Mouse (Mus musculus): Measurements from ENCODE around the gene Pde4dip. TPM values are rescaled to one million over a fixed set of nuclear protein-coding genes. Genes with fewer than 3 reads are reported as not detected.

Pde4dip gene
- polyA plus RNA-seq, 1 experiment from 2014 or later, result 60.3 TPM

DNA sequence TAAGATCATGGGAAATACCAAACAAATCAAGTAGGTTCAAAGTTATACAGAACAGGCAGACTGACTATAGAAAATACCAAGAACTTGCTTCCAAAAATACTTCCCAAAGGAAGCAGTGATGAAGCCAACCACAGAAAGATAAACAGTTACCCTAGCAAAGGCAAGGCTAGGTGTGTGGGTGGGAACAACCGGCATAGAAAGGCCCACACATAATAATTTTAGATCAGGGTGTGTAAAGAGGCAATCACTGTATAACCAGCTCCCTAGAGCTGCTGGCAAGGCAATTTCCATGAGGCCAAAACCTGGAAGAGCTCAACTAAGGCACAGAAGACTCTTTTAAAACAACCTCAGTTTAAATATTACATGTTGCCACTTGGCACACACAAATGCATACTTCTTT is 29.1 kb downstream of the Pde4dip start:
- Histone ChIP-seq H3K4me1 (ENCODE audit: control insufficient read depth, insufficient read depth, low read depth, low read length) (no peaks in the 10 kb centered on the region; the same call in 1 of the 2 replicates), H3K9me3 (ENCODE audit: control insufficient read depth, low read length) (no peaks in the 10 kb centered on the region), H3K36me3 (ENCODE audit: control insufficient read depth, insufficient read depth, low read length) (no peaks in the 10 kb centered on the region), H3K9ac (ENCODE audit: low read depth, low read length) (no peak overlapping the region), H3K4me3 (ENCODE audit: low read length) (no peak overlapping the region), H3K27ac (ENCODE audit: low read depth, low read length) (no peak overlapping the region), H3K27me3 (replicated peaks; ENCODE audit: control insufficient read depth, insufficient read depth, low read length) (no peaks in the 10 kb centered on the region), H3K4me2 (ENCODE audit: low read length) (no peak overlapping the region)
- ATAC-seq, result no peak
- 90% methylated on average over 1 of the region's 1 CpGs for WGBS

DNA sequence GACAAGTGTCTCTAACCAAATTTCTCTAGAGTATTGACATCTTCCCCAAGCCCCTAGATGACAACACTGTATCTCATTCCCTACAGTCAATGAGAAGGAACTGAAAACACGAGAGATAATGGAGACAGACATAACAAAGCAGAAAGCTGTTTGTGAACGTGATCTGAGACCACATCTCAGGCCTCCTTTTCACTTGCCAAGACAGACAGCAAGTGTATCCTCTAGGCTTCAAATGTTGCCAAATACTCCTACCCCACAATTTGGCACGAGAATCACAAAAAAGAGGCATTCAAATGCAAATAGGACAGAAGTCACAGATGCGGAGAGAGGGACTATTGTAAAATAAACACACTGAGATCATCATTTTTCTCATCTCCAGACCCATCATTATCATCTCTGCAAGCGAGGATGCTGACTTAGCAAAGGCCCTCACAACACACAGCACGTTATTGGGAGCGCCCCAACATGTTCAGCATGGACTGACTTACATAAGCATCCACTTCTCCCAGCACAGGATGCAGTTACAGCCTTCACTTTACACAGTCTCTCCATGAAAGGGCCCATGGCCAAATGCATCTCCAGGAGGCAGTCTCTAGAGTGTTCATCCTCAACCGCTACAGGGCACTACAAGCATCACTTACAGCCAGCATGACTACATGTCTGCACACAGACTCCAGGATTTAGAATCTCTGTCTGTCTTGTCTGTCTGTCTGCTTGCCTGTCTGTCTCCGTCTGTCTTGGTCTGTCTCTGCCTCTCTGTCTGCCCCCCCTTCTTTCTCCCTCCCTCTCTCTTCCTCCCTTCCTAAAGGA is 33.7 kb downstream of the Pde4dip start:
- no peaks in the 10 kb centered on the region for H3K27me3 ChIP-seq (replicated peaks; ENCODE audit: control insufficient read depth, insufficient read depth, low read length)
- H3K36me3 ChIP-seq (ENCODE audit: control insufficient read depth, insufficient read depth, low read length), result no peaks in the 10 kb centered on the region
- peak; percentile 58 for ATAC-seq
- peak overlapping the region; percentile 39; the same call in 1 of the 2 replicates for H3K27ac ChIP-seq (ENCODE audit: low read depth, low read length)
- H3K9me3 ChIP-seq (ENCODE audit: control insufficient read depth, low read length), result no peaks in the 10 kb centered on the region
- H3K4me1 ChIP-seq (ENCODE audit: control insufficient read depth, insufficient read depth, low read depth, low read length), result no peaks in the 10 kb centered on the region; the same call in 1 of the 2 replicates
- H3K4me3 ChIP-seq (ENCODE audit: low read length), result no peak overlapping the region
- 40% methylated on average over 9 of the region's 9 CpGs for WGBS
- no peak overlapping the region for H3K4me2 ChIP-seq (ENCODE audit: low read length)
- no peak overlapping the region for H3K9ac ChIP-seq (ENCODE audit: low read depth, low read length)

DNA sequence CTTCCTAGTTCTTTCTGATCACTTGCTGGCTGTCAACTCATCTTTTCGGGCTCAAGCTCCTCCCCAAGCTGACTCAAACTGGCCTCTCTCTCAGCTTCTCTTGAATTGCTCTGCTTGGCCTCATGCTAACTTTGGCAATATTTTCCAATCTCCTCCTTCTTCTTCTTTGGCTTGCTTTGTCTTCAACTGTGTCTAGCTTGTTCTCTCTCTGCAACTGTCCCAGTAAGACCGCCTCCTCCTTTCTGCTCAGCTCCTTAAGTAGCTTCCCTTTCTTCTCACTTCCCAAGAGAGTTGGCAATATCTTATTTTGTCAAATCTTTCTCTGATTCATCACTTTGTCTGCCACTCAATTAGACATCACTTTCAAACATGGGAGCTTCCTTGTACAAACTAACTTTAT is 36.7 kb downstream of the Pde4dip start:
- no peak overlapping the region for H3K27ac ChIP-seq (ENCODE audit: low read depth, low read length)
- no peak overlapping the region for H3K4me3 ChIP-seq (ENCODE audit: low read length)
- H3K27me3 ChIP-seq (replicated peaks; ENCODE audit: control insufficient read depth, insufficient read depth, low read length), result no peaks in the 10 kb centered on the region
- no peak overlapping the region for H3K9ac ChIP-seq (ENCODE audit: low read depth, low read length)
- H3K9me3 ChIP-seq (ENCODE audit: control insufficient read depth, low read length), result no peaks in the 10 kb centered on the region
- H3K4me1 ChIP-seq (ENCODE audit: control insufficient read depth, insufficient read depth, low read depth, low read length), result no peaks in the 10 kb centered on the region; the same call in 1 of the 2 replicates
- no peak for ATAC-seq
- WGBS, result 84% methylated on average over 2 of the region's 2 CpGs
- H3K4me2 ChIP-seq (ENCODE audit: low read length), result no peak overlapping the region
- no peaks in the 10 kb centered on the region for H3K36me3 ChIP-seq (ENCODE audit: control insufficient read depth, insufficient read depth, low read length)

DNA sequence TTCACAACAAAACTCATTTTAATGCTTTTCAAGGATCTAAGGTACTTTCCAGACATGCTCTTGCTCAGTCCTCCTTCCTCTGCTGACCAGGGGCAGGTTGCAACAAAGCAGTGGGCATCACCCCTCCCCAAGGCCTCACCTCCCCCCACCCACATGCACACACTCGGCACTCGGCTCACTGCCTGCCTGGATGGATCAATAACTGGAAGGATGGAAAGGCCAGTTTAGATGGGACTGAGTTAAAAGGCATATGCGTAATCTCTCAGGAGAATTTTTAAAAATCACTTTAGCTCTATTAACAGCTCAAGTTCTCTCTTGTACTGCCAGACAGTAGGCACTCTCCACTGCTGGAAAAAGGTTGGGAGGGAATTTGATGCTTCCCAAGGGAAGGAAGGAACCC is 40.9 kb downstream of the Pde4dip start:
- H3K9ac ChIP-seq (ENCODE audit: low read depth, low read length), result no peak overlapping the region
- no peak for ATAC-seq
- no peak overlapping the region for H3K4me3 ChIP-seq (ENCODE audit: low read length)
- H3K27ac ChIP-seq (ENCODE audit: low read depth, low read length), result no peak overlapping the region
- no peaks in the 10 kb centered on the region for H3K9me3 ChIP-seq (ENCODE audit: control insufficient read depth, low read length)
- no peaks in the 10 kb centered on the region for H3K4me1 ChIP-seq (ENCODE audit: control insufficient read depth, insufficient read depth, low read depth, low read length)
- 0 out of 2 replicates have a peak, but pooled peaks cover 2% of the 10 kb centered on the region for H3K36me3 ChIP-seq (ENCODE audit: control insufficient read depth, insufficient read depth, low read length)
- H3K4me2 ChIP-seq (ENCODE audit: low read length), result no peak overlapping the region
- 70% methylated on average over 3 of the region's 3 CpGs for WGBS
- no peaks in the 10 kb centered on the region for H3K27me3 ChIP-seq (replicated peaks; ENCODE audit: control insufficient read depth, insufficient read depth, low read length)

DNA sequence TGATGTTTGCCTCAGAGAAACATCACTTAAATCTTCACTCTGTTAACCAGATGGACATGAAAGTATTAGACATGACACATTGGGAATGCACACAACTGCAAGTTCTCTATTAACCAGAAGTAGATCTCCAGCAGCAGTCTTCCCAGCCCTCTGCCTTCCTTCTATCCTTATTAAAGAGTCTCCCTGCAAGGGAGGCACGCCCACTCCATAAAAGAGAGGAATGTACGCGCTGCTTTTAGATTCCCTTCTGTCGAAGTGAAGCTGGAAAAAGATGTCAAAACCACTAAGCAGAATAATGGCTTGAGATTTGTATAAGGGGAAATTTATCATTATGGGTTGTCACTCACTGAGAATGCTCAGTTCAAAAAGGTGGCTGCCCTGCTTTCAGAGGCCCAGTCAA is 42.1 kb downstream of the Pde4dip start:
- no peak overlapping the region for H3K9ac ChIP-seq (ENCODE audit: low read depth, low read length)
- no peaks in the 10 kb centered on the region for H3K4me1 ChIP-seq (ENCODE audit: control insufficient read depth, insufficient read depth, low read depth, low read length)
- no peak overlapping the region for H3K4me2 ChIP-seq (ENCODE audit: low read length)
- peaks cover 10% of the 10 kb centered on the region; the same call in 1 of the 2 replicates for H3K36me3 ChIP-seq (ENCODE audit: control insufficient read depth, insufficient read depth, low read length)
- H3K4me3 ChIP-seq (ENCODE audit: low read length), result no peak overlapping the region
- H3K27me3 ChIP-seq (replicated peaks; ENCODE audit: control insufficient read depth, insufficient read depth, low read length), result no peaks in the 10 kb centered on the region
- H3K9me3 ChIP-seq (ENCODE audit: control insufficient read depth, low read length), result no peaks in the 10 kb centered on the region
- WGBS, result 67% methylated on average over 4 of the region's 4 CpGs
- no peak overlapping the region for H3K27ac ChIP-seq (ENCODE audit: low read depth, low read length)
- no peak for ATAC-seq

DNA sequence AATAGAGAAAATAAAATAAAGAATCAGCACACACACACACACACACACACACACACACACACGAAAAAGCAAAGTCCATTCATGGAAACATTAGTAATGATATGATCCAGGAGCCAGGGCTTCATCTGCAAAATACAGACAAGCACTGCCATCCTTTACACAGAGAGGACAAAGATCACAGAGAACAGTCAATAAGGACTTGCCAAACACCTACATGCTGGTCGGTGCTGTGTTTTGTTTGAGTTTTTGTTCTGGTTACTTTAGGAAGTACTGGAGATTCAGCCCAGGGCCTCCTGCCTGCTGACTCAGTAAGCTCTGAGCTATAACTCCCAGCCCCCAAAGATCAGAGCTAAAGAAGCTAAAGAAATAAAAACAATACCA is 43.7 kb downstream of the Pde4dip start:
- Histone ChIP-seq H3K9ac (ENCODE audit: low read depth, low read length) (no peak overlapping the region), H3K4me3 (ENCODE audit: low read length) (no peak overlapping the region), H3K9me3 (ENCODE audit: control insufficient read depth, low read length) (no peaks in the 10 kb centered on the region), H3K27ac (ENCODE audit: low read depth, low read length) (no peak overlapping the region), H3K27me3 (replicated peaks; ENCODE audit: control insufficient read depth, insufficient read depth, low read length) (no peaks in the 10 kb centered on the region), H3K36me3 (ENCODE audit: control insufficient read depth, insufficient read depth, low read length) (peaks cover 13% of the 10 kb centered on the region; the same call in 1 of the 2 replicates), H3K4me2 (ENCODE audit: low read length) (no peak overlapping the region), H3K4me1 (ENCODE audit: control insufficient read depth, insufficient read depth, low read depth, low read length) (no peaks in the 10 kb centered on the region)
- ATAC-seq, result no peak
- 77% methylated on average over 2 of the region's 2 CpGs for WGBS

DNA sequence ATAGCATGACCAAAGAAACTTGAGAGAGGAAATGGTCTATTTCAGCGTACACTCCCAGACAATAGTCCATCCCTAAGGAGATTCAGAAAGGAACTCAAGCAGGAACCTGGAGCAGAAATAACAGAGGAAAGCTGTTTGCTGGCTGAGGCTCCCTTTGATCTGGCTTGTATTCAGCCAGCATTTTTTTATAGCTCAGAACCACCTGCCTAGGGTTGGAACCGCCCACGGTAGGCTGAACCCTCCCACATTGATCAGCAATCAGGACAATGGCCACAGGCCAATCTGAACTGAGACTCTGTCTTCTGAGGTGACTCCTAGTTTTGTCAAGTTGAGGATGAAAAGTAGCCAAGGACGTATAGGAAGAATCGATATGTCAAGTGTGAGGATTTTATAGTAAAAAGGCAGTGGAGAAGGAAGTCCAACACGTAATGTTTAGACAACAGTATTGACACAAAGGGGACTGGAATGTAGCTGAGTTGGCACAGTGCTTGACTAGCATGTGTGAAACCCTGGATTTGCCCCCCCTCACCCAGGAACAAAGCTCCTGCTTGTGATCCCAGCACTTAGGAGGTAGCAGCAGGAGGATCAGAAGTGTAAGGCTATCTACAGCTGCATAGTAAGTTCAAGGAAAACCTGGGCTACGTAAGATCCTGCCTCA is 44.2 kb downstream of the Pde4dip start:
- H3K9ac ChIP-seq (ENCODE audit: low read depth, low read length), result no peak overlapping the region
- WGBS, result 84% methylated on average over 7 of the region's 7 CpGs
- no peaks in the 10 kb centered on the region for H3K4me1 ChIP-seq (ENCODE audit: control insufficient read depth, insufficient read depth, low read depth, low read length)
- H3K27me3 ChIP-seq (replicated peaks; ENCODE audit: control insufficient read depth, insufficient read depth, low read length), result no peaks in the 10 kb centered on the region
- H3K4me3 ChIP-seq (ENCODE audit: low read length), result no peak overlapping the region
- no peak for ATAC-seq
- no peaks in the 10 kb centered on the region for H3K9me3 ChIP-seq (ENCODE audit: control insufficient read depth, low read length)
- no peak overlapping the region for H3K27ac ChIP-seq (ENCODE audit: low read depth, low read length)
- no peak overlapping the region for H3K4me2 ChIP-seq (ENCODE audit: low read length)
- H3K36me3 ChIP-seq (ENCODE audit: control insufficient read depth, insufficient read depth, low read length), result peaks cover 13% of the 10 kb centered on the region; the same call in 1 of the 2 replicates

DNA sequence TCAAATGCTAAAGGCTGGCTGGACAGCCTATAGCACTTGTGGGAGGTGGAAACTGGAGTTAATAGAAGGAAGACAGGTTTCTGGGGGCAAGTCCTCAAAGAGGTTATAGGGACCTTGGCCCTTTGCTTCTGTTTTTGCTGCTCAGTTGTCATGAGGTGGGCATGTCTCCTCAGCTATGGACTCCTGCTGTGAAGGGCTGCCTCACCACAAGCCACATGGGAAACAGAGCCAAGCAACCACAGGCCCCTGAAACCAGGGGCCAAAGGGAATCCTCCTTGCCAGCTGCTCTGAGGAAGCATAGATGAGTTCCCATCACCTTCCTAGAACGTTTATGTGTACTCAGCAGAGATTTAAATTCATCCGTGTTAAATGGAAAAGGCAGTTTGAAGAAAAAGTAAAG is 45.9 kb downstream of the Pde4dip start:
- no peaks in the 10 kb centered on the region for H3K9me3 ChIP-seq (ENCODE audit: control insufficient read depth, low read length)
- H3K27me3 ChIP-seq (replicated peaks; ENCODE audit: control insufficient read depth, insufficient read depth, low read length), result no peaks in the 10 kb centered on the region
- WGBS, result 61% methylated on average over 2 of the region's 2 CpGs
- H3K27ac ChIP-seq (ENCODE audit: low read depth, low read length), result no peak overlapping the region
- H3K4me1 ChIP-seq (ENCODE audit: control insufficient read depth, insufficient read depth, low read depth, low read length), result no peaks in the 10 kb centered on the region
- ATAC-seq, result no peak
- H3K4me3 ChIP-seq (ENCODE audit: low read length), result no peak overlapping the region
- H3K4me2 ChIP-seq (ENCODE audit: low read length), result no peak overlapping the region
- H3K36me3 ChIP-seq (ENCODE audit: control insufficient read depth, insufficient read depth, low read length), result peaks cover 13% of the 10 kb centered on the region; the same call in 1 of the 2 replicates
- no peak overlapping the region for H3K9ac ChIP-seq (ENCODE audit: low read depth, low read length)

DNA sequence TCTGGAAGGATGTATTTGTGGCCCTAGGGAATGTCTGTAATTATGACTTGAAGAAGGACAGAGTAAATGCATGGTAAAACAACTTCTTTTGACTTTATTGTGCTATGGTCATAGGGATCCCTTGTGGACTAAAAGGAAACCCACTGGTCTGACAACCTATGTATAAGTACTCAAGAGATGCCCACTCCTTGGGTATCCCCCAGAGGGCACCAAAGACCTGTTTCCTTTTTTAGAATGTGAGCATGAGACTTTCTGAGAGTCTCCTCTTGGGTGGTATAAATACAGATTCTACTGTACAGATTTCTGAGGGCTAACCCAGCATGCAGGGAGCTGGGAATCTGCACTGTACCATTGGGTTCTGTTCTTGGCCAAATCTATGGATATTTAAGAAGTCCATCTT is 48.1 kb downstream of the Pde4dip start:
- no peak overlapping the region for H3K9ac ChIP-seq (ENCODE audit: low read depth, low read length)
- H3K4me2 ChIP-seq (ENCODE audit: low read length), result no peak overlapping the region
- H3K9me3 ChIP-seq (ENCODE audit: control insufficient read depth, low read length), result no peaks in the 10 kb centered on the region
- no peak for ATAC-seq
- H3K27me3 ChIP-seq (replicated peaks; ENCODE audit: control insufficient read depth, insufficient read depth, low read length), result no peaks in the 10 kb centered on the region
- no peak overlapping the region for H3K27ac ChIP-seq (ENCODE audit: low read depth, low read length)
- peaks cover 13% of the 10 kb centered on the region; the same call in 1 of the 2 replicates for H3K36me3 ChIP-seq (ENCODE audit: control insufficient read depth, insufficient read depth, low read length)
- no peak overlapping the region for H3K4me3 ChIP-seq (ENCODE audit: low read length)
- H3K4me1 ChIP-seq (ENCODE audit: control insufficient read depth, insufficient read depth, low read depth, low read length), result no peaks in the 10 kb centered on the region

All from hindbrain, embryonic 16.5 days (tissue).